8 mouse cellular contexts compared by ENCODE assay signal in the genomic region with DNA sequence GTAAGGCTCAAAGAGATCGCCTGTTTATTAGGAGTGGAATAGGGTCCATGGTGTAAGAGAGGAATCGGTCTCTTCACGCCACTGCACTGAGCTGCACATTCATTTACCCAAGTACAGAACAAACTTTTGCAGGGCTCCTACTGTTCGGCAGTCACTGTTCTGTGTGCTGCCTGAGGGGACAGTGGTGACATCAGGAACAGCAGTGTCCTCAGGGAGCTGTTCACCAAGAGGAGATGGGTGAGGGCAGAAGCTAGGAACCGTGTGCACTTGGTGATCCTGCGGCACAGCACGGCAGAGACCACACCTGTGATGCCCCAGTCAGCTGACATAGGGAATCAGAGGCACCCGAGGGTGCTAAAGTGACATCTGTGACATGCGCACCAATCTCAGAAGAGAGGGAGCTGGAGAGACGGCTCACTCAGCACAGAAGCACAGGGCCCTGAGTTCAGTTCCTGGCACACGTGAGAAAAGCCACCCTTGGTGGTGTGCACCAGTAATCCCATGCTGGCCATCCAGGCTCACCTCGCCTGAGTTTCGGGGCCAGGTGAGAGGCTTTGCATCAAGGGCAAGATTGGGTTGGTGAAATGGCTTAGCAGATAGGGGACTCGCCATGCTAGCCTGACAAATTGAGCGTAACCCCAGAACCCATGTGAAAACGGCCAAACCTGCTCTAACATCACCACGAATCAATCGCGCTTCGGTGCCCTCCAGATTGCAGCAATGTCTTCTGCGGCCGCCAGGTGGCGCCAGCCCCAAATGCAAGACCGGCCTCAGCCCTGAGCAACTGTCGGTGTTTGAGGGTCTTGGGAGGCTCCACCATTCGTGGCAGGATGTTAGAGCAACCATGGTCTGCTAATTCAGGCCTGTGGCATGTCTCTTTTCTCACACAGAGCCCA. TPM values are rescaled to one million over a fixed set of nuclear protein-coding genes. Genes with fewer than 3 reads are reported as not detected.
A peak's percentile ranks its signal among the peaks of the same experiment; 100 is the strongest.
DNase-seq lines count a peak whose midpoint lies in the region; ATAC-seq and TF ChIP-seq lines count a peak whose summit lies in the region.

No protein-coding gene starts in this region.

- no peak overlapping the region for H3K4me3 ChIP-seq in heart, postnatal 0 days (ENCODE audit: low read depth, low read length)
- no peak overlapping the region for H3K4me3 ChIP-seq in neural tube, embryonic 13.5 days
- no peak overlapping the region for H3K4me3 ChIP-seq in testis, adult 2 months (ENCODE audit: control insufficient read depth, low read depth, low read length)

- no peak overlapping the region for H3K4me2 ChIP-seq in heart, postnatal 0 days (ENCODE audit: low read depth, low read length)
- H3K4me2 ChIP-seq in neural tube, embryonic 13.5 days: no peak overlapping the region

- ATAC-seq in erythroblast, adult 5-6 weeks (replicated peaks; ENCODE audit: low FRiP score, poor library complexity, severe bottlenecking): peak; percentile 80
- 0 out of 2 replicates have a peak, but pooled peaks have one; percentile 55 for ATAC-seq in heart, postnatal 0 days (ENCODE audit: insufficient read depth, low read depth)
- peak; percentile 87 for ATAC-seq in neural tube, embryonic 13.5 days (ENCODE audit: low read depth)

- no peaks in the 10 kb centered on the region for H3K4me1 ChIP-seq in heart, postnatal 0 days (ENCODE audit: control insufficient read depth, insufficient read depth)
- H3K4me1 ChIP-seq in neural tube, embryonic 13.5 days (replicated peaks): 0 out of 2 replicates have a peak, but pooled peaks cover 3% of the 10 kb centered on the region
- peaks cover 2% of the 10 kb centered on the region; the same call in 1 of the 2 replicates for H3K4me1 ChIP-seq in testis, adult 2 months (ENCODE audit: control insufficient read depth, insufficient read depth, low read length)

- TF ChIP-seq CTCF in heart, postnatal 0 days (IDR thresholded peaks at IDR 0.05; ENCODE audit: low read depth): peak; percentile 97
- TF ChIP-seq CTCF in testis, adult 2 months (IDR thresholded peaks at IDR 0.05; ENCODE audit: control insufficient read depth, insufficient read depth, insufficient replicate concordance, low read depth, low read length): peak; percentile 100

- TF ChIP-seq POLR2A in testis, adult 2 months (IDR thresholded peaks at IDR 0.05; ENCODE audit: control insufficient read depth, low read depth, low read length): no peak

- H3K9ac ChIP-seq in heart, postnatal 0 days (replicated peaks; ENCODE audit: low read depth, low read length): no peak overlapping the region
- H3K9ac ChIP-seq in neural tube, embryonic 13.5 days: no peak overlapping the region

- H3K36me3 ChIP-seq in heart, postnatal 0 days (replicated peaks; ENCODE audit: control insufficient read depth, insufficient read depth, low read length): no peaks in the 10 kb centered on the region
- H3K36me3 ChIP-seq in neural tube, embryonic 13.5 days: no peaks in the 10 kb centered on the region
- no peaks in the 10 kb centered on the region for H3K36me3 ChIP-seq in testis, adult 2 months (ENCODE audit: control insufficient read depth, insufficient read depth, low read length)

- 37% methylated on average over 26 of the region's 26 CpGs for WGBS in heart, postnatal 0 days
- WGBS in neural tube, embryonic 13.5 days: 45% methylated on average over 26 of the region's 26 CpGs

- no peak overlapping the region for H3K27ac ChIP-seq in heart, postnatal 0 days (ENCODE audit: low read depth)
- H3K27ac ChIP-seq in neural tube, embryonic 13.5 days (replicated peaks): no peak overlapping the region
- H3K27ac ChIP-seq in testis, adult 2 months (ENCODE audit: control insufficient read depth, insufficient read depth, low read depth, low read length): no peak overlapping the region

- 0 out of 2 replicates have a peak, but pooled peaks cover 5% of the 10 kb centered on the region for H3K27me3 ChIP-seq in heart, postnatal 0 days (ENCODE audit: control insufficient read depth, insufficient read depth, low read length)
- H3K27me3 ChIP-seq in neural tube, embryonic 13.5 days: peaks cover 5% of the 10 kb centered on the region; the same call in 1 of the 2 replicates
- no peaks in the 10 kb centered on the region for H3K27me3 ChIP-seq in testis, adult 2 months (ENCODE audit: control insufficient read depth, insufficient read depth, low read length)

- DNase-seq in CD4-positive, CD25-positive, alpha-beta regulatory T cell, adult 2 months (ENCODE audit: low read depth, low spot score): peak; percentile 84
- peak; percentile 84 for DNase-seq in brain, adult 2 months (ENCODE audit: low read depth, low spot score)
- DNase-seq in heart, postnatal 0 days (ENCODE audit: low spot score): peak; percentile 62
- peak; percentile 67 to 75 for DNase-seq in kidney, postnatal 25 days
- DNase-seq in lung, adult 18-20 months: peak; percentile 62 to 67

- TF ChIP-seq EP300 in heart, postnatal 0 days (IDR thresholded peaks at IDR 0.05; ENCODE audit: low read depth): no peak

- H3K9me3 ChIP-seq in heart, postnatal 0 days (replicated peaks; ENCODE audit: control insufficient read depth, low read length): no peaks in the 10 kb centered on the region
- no peaks in the 10 kb centered on the region for H3K9me3 ChIP-seq in neural tube, embryonic 13.5 days

RNA-seq across cellular contexts. Expression of gene Ptgis, which starts 39.9 kb away (rescaled TPM):
- not detected in 2 replicates for total RNA-seq in erythroblast, adult 5-6 weeks (2015; ENCODE audit: low replicate concordance)
- total RNA-seq in erythroblast, adult 5-6 weeks (2017; ENCODE audit: low replicate concordance): not detected in 2 replicates
- 38.6 and 60.0 TPM in 2 replicates for total RNA-seq in heart, postnatal 0 days (2014; rRNA removed; ENCODE audit: low replicate concordance)
- polyA plus RNA-seq in heart, postnatal 0 days (2015; fragmentation: Nextera tagmentation; extraction: Ambion mirVana): 20.8 and 22.6 TPM in 2 replicates
- polyA plus RNA-seq in neural tube, embryonic 13.5 days (2015; fragmentation: Nextera tagmentation; extraction: Ambion mirVana): 5.6 and 6.5 TPM in 2 replicates
- 7.2 and 9.1 TPM in 2 replicates for polyA plus RNA-seq in testis, adult 2 months (2012; rRNA removed)
